Mouse (Mus musculus) forelimb bud, embryonic 11.5 days (tissue): ENCODE data around the gene Polr2m.
"Not testable (repeated sequence)": the region's sequence is repeated elsewhere in the genome, so short reads cannot be mapped to it uniquely, and the experiment has no call there.

Source experiments
- DNase-seq: peaks from one replicate; pipeline ENCODE4 v3.0.0-alpha.2; 2012; ENCODE audit warnings: low read depth, low spot score

Gene Polr2m

DNA sequence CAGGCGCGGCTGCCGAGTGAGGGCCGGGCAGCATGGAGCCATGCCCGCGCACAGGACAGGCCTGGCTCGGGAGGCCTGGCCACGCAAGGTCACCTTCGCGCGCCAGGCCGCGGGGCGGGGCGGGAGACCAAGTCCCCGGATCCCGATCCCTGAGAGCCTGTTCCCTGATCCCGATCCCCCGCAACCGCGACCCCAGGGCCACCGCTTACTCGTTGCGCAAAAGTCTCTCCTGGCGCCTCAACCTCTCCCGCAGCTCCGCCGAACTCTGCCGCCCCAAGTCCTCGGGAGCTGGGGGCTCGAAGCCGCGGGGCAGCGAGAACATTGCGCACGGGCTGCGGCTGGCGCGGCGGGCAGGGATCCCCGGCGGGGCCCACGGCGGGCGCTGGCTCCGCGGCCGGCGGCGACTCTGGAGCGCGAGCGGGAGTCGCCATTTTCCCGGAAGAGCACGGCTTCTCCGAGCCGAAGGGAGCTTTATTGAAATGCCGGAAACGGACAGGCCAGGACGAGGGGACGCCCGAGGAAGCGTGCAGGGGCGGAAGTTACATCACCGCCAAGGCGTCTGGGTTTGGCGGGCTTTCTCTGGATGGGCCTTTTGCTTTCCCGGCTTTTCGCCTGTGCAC lies at the start of gene Polr2m:
Polr2m (minus strand) TSS at position 461 of the 620 bp plus-strand sequence.
- DNase-seq = peak; percentile 94

DNA sequence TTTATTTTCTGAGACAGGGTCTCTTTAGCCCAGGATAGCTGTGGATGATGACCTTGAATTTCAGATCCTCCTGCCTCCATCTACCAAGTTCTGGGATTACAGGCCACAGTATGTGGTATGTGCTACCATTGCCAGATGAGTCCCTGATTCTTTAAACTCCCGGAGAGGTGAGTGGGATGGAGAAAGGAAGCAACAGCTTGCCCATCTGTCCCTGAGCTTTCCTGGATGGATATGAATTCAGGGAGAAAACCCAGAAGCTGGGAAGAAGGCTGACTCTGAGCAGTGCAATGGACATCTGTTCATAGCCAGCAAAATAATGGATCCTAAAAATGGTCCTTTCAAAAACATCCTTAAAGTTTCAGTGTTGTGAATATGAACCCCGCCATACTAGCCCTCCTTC lies 49.3 kb upstream of the Polr2m start:
- no peak for DNase-seq

DNA sequence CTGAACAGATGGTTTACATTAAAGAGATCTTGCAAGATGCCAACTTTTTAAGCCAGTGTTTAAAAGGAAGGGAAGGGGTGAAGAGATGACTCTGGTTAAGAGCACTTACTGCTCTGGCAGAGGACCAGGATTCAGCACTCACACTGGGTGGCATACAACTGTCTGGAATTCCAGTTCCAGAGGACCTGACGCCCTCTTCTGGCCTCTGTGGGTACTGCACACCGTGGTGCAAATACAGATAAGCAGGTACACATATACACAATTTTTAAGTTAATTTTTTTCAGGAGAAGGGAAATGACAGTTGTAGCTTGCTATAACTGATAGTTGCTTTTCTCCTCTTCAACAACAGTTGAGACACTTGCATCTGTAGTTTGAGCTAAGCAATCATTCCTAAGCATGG lies 44.2 kb upstream of the Polr2m start:
- DNase-seq = no peak

DNA sequence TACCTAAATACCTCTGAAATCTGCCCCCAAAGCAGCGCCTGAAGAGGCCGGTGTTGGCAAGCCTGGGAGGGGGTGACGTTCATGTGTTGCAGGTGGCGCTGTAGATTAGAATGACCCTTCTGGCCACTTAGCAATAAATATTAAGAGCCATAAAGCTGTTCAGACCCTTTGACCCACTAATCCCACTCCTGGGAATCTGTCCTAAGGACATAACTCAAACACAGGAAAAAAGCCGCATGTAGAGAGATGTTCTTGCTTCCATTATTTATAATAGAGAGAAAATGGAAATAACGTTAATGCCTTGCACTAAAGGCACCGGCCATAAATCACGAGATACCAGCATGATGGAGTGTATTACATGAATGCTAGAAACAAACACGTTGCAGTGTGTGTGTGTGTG lies 41.7 kb upstream of the Polr2m start:
- DNase-seq = peak; percentile 66

DNA sequence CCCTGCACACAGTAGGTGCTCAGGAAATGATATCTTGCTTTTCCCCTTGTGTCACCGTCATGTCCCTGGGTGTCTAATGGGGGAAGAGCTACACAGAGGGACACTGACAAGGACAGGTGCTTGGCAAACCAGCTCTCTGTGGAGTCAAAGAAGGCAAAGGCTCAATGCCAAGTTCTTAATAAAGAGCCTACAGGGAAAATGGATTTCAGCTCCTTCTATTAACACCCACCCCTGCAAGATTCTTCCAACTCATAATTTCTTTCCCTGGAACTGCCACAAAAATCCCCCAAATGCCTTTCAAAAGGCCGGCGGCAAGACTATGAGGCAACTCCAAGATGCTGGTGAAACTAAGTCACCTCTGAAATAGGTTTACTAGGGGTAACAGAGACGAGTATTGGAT lies 38.2 kb upstream of the Polr2m start:
- DNase-seq = no peak

DNA sequence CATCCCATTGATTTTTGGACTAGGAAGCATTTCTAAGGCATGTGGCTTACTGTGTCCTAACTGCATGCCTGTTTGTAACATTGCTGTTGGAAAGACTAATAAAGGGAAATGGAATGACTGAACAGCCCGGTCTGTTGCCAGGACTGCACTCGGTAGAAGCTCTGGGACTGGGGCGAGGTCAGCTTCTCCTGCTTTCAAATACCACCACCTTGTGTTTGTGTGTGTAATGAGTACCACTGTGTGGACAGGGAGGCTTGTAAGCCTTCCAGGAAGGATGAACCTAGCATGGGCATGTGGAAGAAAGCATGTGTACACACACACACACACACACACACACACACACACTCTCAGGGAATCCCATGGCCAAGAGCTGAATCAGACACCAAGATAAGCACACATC lies 34.1 kb upstream of the Polr2m start:
- no peak for DNase-seq

DNA sequence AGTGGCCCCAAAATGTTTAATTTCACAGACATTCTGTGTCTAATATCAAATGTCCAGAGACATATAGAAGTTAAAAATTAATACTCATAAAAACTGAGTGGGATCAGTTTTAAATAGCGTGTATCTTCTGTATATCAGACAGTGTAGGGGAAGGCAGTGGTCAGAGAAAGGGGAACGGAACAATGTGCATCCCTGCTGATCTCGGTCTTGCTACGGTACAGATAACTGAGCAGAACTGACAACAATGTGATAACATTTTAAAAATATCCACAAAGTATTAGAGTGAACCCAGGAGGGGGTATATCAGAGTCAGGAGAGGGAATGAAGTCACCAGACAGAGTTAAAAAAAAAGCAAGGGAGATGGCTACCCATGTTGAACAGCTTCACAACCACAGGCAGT lies 31.8 kb upstream of the Polr2m start:
- no peak for DNase-seq

DNA sequence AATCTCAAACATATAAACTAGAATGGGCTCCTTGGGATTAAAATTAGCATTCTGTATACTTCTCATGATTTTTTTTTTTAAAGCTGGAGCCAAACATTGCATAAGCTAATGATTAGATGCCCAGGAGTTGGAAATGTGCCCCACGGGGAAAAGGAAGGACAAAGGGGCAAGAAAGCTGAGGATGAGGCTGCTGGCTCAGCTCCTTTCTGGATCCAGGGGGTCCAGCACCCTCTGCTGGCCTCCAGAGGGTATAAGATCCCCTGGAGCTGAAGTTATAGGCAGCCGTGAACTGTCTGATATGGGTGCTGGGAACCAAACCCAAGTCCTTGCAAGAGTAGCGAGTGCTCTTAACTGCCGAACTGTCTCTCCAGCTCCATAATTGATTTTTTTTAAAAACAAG lies 30.1 kb upstream of the Polr2m start:
- DNase-seq = no peak

DNA sequence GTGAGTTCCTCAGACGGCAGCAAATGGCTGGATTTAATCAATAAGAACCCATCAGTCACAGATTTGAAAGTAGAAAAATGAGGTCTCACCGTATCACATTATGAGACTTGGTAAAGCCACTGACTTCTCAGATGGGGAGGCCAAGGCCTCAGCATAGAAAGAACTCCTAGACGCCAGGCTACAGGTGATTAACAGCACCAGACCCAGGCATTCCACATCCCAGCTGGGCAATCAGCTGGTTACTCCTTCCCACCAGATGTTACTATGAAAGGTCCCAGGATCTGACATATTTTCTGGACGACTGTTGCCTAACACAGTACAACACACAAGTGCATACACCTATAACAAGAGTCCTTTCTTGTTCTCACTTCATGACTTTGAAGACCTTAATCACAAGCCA lies 27.8 kb upstream of the Polr2m start:
- peak; percentile 73 for DNase-seq

DNA sequence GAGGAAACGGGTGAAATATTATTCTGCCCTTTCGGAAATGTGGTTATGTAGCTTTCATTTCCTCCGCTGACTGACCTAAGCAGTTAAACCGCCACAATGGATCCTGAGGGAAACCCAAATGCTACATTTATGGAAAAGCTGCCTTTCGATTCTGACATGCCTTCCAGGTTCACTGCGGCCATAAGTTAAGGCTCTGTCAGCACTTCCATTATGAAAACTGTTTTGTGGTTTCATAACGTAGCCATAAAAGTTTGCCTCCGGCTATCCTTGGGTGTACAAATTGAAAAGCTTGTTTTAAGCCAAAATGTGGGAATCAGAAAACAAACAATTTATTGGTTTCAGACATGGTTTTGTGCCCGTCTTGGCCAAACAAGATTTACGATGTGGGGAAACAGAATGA lies 27.2 kb upstream of the Polr2m start:
- peak; percentile 84 for DNase-seq

DNA sequence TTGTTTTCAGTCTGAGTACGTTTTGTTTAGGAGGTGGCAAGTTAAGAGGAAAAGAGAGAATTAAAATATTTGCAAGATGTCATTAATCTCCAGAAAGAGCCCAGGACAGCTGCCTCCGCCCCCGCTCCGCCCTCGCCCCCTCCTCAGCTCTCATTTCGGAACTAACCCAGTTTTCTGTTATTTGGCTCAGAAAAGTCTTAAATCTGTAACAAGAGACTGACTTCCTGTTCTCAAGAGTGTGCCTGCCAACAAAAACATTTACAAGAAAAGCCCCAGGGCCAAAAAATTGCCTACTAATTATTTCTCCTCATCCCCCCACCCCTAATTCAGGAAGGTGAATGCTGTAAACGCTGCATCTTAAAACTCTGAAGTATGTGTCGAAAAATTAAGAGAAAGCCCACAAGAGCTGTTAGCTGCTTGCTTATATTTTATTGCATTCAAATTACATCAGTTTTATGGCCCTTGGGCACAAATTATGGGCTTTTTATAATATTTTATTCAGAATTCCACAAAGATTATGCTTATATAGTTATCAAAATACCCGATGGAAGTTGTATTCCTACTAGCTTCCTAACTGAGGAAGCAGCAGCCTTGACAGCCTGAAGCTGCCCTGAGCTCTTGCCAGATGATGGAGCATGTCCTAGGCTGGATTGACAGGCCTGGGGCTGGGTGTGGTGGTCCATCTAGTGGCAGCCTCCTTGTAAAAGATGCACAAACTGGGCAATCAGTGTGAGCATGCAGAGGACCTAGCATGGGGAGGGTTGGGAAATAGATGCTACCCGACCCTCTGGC lies 12.9 kb upstream of the Polr2m start:
- DNase-seq = peak; percentile 55

DNA sequence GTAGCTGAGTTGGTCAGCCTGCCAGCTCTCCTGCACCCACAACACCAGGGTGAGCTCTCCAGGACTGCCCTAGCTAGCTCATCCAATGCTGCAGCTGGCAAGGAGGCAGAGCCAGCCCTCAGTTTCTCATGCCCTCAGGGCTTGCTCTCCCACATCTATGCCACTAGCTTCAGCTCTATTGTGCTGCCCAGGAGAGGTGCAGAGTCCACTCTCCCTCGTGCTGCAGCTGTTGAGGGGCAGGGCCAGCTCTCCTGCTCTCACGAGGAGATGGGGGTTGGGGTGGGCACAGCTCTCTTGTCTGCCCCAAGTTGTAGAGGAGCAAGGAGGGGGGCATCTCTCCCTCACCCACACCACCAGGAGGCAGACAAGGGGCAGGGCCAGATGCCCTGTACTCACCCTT lies 10.9 kb upstream of the Polr2m start:
- no peak for DNase-seq

DNA sequence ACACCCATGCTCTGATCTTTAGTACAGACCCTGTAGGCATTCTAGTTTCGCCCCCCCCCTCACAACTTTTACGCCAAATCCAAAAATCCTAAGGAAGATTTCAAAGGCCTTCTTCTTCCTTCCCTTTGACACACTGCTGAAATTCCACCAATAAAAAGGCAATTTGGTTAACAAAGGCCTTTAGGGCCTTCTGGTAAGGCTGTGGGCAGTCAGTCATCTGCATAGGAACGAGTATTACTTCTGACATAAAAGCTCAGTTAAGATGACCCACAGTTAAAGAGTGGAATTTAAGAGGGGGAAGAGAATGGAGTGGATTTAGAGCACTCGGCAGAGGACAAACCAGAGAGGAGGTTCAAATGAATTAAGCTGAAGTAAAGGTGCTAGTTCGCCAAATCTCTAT lies 8.0 kb upstream of the Polr2m start:
- no peak for DNase-seq

DNA sequence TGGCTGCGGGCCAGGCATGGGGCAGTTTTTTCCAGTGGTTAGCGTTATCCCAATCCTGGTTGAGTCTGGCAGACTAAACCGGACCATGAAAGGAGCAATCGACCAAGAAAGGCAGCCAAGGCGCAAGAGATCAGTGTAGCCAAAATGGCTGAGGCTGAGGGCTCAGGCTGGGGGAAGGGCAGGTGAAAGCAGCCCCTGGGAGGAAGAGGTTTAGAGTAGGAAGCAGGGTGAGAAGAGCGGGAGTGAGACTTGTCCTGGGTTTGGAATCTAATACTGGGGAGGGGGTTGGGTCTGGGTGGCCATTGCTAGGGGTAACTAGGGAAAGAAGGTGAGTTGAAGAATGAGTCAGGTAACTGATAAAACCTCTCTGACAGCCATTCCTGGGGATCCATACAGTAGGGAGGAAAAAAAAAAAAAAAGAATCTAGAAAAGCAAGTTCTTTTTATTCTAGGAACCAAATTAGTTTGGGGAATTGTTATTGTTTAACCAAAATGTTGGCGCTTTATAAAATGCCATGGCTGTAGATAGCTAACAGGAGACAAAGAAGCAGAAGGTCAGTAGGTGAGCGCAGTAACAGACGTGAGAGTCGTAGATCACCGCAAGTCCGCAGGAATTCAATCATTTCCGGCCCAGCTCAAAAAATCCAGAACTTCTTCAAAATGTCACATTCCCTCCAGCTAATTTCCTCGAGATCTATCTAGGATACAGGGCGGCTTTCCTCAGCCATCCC lies 6.7 kb upstream of the Polr2m start:
- no peak for DNase-seq

DNA sequence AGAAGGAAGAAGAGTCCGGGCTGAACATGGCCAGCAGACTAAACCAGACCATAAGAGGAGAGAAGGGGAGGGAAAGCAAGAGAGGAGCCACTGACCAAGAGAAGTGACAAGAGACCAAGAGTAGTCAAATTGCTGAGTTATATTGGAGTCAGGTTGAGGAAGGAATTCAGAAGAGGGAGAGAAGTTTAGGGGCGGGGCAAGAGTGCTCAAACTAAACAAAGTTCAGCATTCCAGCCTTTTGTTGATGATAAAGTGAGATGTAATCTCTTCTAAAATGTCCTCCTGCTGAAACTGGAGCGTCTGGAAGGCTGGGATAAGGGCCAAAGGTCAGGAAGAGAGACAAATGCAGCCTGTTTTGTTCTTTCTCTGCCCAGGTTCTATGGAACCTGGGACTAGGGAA lies 4.3 kb upstream of the Polr2m start:
- DNase-seq = no peak

DNA sequence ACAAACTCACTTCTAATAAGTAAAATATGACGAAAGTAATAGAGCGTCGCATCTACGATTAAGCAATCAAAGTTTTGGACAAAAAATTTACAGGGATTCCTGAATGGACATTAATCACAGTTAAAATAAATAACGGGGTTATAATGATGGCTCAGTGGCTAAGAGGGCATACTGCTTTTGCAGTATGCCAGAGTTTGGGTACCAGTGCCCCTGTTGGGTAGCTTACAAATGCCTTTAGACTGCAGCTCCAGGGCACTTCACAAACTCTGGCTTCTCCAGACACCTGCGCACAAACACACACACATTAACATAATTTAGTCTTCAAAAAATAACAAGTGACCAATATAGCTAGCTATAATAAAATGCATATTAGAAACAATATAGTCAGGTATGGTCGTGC lies 392 bp upstream of the Polr2m start:
- DNase-seq = no peak

DNA sequence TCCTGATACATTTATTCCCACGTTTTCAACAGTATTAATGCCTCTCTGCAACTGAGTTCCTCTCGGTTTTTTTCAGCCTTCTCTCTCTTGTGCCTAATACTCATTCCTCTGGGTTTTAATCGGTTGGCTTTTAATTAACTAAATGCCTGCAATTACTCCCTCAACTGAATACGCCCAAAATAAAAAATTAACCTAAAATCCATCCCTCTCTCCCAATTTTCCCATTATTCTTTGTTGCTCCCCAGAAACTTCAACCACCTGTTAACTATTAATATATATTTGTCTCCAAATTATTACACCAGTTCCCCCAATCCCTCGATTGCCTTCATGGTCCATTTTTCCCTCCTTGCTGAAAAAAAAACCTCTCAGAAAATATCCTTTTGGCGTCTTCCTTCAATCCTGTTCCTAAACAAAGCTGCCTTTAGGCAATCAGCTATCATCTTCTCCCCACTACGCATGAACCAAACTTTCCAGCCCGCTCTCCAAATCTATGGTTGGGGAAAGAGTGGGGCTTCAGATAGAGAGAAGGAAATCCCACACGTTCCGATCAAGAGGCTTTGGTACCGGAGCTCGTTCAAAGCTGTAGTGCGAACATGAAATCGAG lies 762 bp downstream of the Polr2m start:
- DNase-seq = no peak

DNA sequence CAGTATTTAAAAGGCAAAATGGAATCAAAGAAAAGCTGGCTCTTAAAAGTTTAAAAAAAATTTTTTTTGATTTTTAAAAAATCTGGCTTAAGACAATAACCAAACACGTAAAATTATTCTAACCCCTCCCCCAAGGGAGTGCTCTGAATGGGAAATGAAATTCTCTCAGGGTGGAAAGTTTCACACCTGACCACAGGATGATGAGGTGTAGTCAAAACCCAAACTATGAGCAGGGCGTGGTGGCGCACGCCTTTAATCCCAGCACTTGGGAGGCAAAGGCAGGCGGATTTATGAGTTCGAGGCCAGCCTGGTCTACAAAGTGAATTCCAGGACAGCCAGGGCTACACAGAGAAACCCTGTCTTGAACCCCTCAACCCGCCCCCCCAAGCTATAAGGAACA lies 1.9 kb downstream of the Polr2m start:
- DNase-seq = not testable (repeated sequence)

DNA sequence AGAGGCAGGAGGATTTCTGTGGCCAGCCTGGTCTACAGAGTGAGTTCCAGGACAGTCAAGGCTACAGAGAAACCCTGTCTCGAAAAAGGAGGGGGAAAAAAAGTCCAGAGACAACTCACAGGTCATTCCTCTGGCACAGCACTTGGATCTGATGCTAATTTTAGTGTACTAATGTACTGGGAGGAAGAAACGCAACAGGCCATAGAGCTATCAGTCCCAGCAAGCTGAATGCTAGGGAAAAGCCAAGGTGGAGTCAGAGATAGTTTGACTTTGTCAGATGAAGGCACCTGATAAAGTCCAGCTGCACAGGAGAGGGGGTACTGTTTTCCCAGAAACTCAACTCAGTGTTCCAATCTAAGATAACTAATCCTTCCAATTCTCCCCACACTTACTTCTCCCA lies 5.4 kb downstream of the Polr2m start:
- DNase-seq = no peak

DNA sequence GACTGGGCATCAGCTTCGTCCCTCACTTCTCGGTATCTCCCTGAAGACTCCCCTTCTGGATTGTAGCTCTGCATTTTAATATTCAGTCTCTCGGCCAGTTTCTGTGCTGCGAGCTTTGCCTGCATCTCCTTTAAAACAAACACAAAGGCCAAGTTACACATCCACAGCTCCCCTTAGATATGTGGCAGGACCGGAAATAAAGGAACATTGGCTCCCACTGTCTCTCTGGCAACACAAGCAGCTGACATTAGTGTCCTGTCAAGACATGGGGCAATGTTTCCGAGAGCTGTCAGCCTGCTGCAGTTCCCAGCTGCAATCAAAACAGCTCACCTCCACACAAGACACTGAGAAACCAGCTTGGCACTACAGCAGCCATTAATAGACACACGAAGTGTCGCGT lies 6.3 kb downstream of the Polr2m start:
- no peak for DNase-seq

DNA sequence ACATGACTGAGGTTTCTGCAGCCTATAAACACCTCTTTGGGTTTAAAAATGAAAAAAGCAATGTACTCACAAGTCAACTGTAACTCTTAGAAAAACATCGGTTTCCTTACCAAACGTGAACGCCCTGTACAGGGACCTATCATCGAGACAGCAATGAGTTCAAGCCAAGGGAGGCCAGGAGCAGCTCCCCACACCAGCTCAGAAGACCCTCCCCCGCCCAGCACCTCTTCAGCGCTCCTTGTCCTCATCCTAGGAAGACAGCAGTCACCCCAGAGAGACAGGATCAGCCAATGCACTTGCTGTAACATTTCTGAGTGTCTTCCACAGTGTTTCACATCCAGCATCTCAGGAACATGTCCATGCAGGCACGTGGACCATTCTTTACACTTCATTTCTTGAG lies 7.1 kb downstream of the Polr2m start:
- DNase-seq = no peak

DNA sequence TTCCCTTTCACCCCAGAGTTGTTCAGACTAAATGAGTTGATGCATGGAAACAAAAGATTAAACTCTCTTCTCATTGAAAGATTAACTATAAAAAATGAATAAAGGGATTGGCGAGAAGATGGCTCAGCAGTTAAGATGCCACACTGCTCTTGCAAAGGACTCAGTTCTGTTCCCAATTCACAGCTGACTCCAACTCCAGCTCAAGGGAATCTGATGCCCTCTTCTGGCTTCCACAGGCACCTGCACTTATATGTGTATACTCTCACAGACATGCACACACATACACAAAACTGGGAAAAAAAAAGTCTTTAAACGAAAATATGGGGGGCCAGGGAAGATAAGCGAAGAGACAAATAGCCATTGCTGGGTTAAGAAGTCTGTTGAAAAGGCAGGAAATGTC lies 9.1 kb downstream of the Polr2m start:
- DNase-seq = no peak
